Mouse (Mus musculus): Measurements from ENCODE around the gene Gm5591.
"Not testable (repeated sequence)": the region's sequence is repeated elsewhere in the genome, so short reads cannot be mapped to it uniquely, and the experiment has no call there.

Gene Gm5591

GRCm38 (mm10) chr7:38528093-38528492 lies at the start of gene Gm5591:
Gene Gm5591, minus strand, starts transcription at chr7:38528193.
- DNase-seq (ENCODE audit: low read depth in 1 of 2, low spot score in 2 of 2) = not testable (repeated sequence)

GRCm38 (mm10) chr7:38488468-38488867 lies 39.5 kb downstream of the Gm5591 start:
- DNase-seq (ENCODE audit: low read depth in 1 of 2, low spot score in 2 of 2) = not testable (repeated sequence)
